Mouse (Mus musculus) kidney, adult 2 months (tissue): ENCODE results near the gene Cirbp. TPM values are rescaled to one million over a fixed set of nuclear protein-coding genes. Genes with fewer than 3 reads are reported as not detected.

Source experiments
- DNase-seq: peaks from one replicate; pipeline ENCODE4 v3.0.0; 2021
- H3K27ac ChIP-seq: fragments of 200-500 bp; 2 replicates; pipeline ENCODE4 v1.5.1; 2012; ENCODE audit warnings: low read depth, low read length, control low read depth, inconsistent platforms; ENCODE audit not compliant: insufficient read depth
- H3K27me3 ChIP-seq: fragments of 200-500 bp; replicated peaks from 2 replicates; pipeline ENCODE4 v1.6.1; 2012; ENCODE audit warnings: mild to moderate bottlenecking, moderate library complexity, low read length, inconsistent platforms; ENCODE audit not compliant: control insufficient read depth, insufficient read depth
- H3K36me3 ChIP-seq: fragments of 200-500 bp; 2 replicates; pipeline ENCODE4 v1.6.1; 2012; ENCODE audit warnings: mild to moderate bottlenecking, moderate library complexity, low read length, inconsistent platforms; ENCODE audit not compliant: control insufficient read depth, insufficient read depth
- H3K4me1 ChIP-seq: fragments of 200-500 bp; 2 replicates; pipeline ENCODE4 v1.6.1; 2011; ENCODE audit warnings: low read length; ENCODE audit not compliant: control insufficient read depth, insufficient read depth
- H3K4me3 ChIP-seq: fragments of 200-500 bp; 2 replicates; pipeline ENCODE4 v1.5.1; 2011; ENCODE audit warnings: mild to moderate bottlenecking, low read depth, low read length, control low read depth; ENCODE audit not compliant: insufficient read depth
- CTCF ChIP-seq: fragments of 200-500 bp; conservative IDR thresholded peaks from 2 replicates; pipeline ENCODE4 v1.5.1; 2011; ENCODE audit warnings: low read depth, mild to moderate bottlenecking, control low read depth, low read length, moderate library complexity, mixed read lengths; ENCODE audit not compliant: insufficient read depth, insufficient read length
- POLR2A ChIP-seq: fragments of 200-500 bp; IDR thresholded peaks from one replicate; pipeline ENCODE4 v1.6.1; 2011; ENCODE audit warnings: low read depth, low read length, control low read depth
- WGBS: fragments of 180-500 bp; shearing (Covaris S2); methylation state at CpG from one replicate; pipeline ENCODE4 v1.1.7; 2018; 5-methylcytosine and 5-hydroxymethylcytosine counted together
- polyA plus RNA-seq: library from polyadenylated mRNA; depleted of rRNA; stranded (reverse); fragments of >200 nt; gene quantifications from 2 replicates; pipeline ENCODE4 v1.2.3, GENCODE M21; 2012

Cirbp gene
- polyA plus RNA-seq, 1 experiment: 86.7 TPM

DNA sequence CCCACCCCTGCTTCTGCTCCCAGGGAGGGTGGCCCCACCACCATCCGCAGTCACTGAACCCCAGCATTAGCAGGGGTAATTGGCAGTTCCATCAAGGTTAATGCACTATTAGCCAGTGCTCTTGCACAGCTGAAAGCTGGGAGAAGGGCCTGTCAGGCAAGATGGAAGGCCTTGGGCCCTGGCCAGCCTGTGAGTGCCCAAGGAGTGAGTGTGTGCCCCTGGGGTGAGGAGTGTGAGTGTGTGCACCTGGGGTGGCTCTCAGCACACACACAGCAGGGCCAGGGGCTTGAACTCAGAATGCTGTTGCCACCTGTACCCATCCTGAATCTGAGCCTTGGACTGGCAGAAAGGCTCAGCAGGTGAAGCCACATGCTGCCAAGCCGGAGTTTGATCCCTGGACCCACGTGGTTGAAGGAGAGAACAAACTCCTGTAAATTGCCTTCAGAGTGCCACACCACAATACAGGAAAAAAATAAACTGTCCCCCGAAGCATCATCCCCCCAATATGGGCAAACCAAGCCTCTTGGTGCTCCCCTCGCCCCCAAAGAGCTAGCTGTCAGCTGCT lies 10.6 kb downstream of the Cirbp start:
- H3K27me3 ChIP-seq: no peaks in the 10 kb centered on the region; the same call in 1 of the 2 replicates
- TF ChIP-seq CTCF: no peak
- TF ChIP-seq POLR2A: no peak
- no peaks in the 10 kb centered on the region for H3K36me3 ChIP-seq
- H3K27ac ChIP-seq: no peak overlapping the region
- WGBS: 77% methylated on average over 5 of the region's 5 CpGs
- H3K4me3 ChIP-seq: no peak overlapping the region
- no peaks in the 10 kb centered on the region for H3K4me1 ChIP-seq
- DNase-seq: peak; percentile 54

DNA sequence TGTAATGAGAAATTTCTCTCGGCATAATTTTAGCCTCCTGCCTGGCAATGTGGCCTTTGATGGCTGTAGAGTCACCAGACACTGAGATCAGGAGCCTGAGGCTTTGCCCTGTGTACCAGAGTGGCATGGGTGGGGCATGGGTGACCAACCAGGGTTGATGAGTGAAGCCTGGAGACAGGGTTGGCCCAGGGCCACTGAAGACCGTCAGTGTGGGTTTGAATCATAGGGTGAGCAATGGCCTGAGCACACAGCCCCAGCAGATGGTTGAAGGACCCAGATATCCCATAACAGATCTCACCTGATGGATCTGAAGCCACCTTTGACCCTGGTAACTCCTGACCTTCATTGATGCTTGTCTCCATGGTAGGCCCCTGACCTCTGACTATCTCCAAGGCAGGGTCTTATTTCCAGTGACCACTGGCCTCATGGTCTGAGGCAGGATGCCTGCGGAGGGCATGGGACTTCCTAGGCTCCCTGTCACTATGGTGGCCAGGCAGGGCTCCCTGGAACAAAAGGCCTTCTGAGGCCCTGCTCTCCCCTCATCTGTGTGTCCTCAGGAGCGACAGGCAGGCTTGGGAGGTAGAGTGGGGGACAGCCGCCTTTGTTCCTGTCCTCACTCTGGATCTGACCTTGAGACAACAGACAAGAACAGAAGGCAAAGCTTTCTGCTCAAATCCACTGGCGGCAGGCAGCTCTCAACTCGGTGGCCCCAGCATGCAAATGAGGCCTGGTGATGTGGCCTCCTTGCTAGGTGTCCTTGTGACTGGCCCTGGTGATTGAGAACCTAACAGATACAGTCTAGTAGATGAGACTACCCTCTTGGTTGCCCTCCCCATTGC lies 11.9 kb downstream of the Cirbp start:
- Histone ChIP-seq H3K36me3 (no peaks in the 10 kb centered on the region), H3K27me3 (no peaks in the 10 kb centered on the region; the same call in 1 of the 2 replicates), H3K27ac (no peak overlapping the region), H3K4me3 (no peak overlapping the region), H3K4me1 (no peaks in the 10 kb centered on the region)
- no peak for DNase-seq
- WGBS: 75% methylated on average over 7 of the region's 7 CpGs
- TF ChIP-seq CTCF: no peak
- TF ChIP-seq POLR2A: no peak

DNA sequence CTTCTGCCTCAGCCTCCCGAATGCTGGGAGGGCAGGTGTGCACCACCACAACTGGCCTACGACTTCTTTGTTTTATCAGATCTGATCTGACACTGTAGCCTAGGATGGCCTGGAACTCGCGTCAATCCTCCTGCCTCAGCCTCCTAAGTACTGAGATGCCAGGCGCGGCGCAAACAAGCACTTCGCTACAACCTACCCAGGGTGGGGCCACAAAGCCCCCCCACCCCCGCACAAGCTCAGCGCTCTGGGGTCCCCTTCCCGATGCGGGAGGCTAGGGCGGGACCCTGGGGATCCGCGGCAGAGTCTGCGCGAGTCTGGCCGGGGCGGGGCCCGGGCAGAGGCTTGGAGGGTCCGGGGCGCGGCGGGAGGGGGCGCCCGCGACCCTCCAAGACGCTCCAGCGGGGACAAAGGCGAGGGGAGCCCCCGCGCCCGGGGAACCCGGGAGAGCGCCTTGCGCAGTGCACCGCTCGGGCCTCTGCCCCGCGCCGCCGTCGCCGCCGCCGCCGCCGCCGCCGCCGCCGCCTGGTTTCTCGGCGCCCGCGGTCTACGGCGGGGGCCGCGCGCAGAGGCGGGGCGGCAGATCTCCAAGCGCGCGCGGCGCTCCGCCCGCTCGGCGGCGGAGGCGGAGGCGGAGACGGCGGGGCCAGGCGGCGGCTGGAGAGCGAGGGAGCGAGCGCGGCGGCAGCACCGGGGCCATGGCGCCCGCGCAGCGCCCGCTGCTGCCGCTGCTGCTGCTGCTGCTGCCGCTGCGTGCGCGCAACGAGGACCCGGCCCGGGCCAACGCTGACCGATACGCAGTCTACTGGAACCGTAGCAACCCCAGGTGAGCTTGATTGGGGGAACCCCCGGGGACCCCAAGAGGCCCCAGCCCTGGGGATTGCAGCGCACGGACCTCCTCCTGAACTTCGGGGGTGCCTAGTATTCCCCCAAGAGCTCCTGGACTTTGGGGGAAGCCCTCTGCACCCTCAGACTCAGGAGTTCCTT lies 13.6 kb downstream of the Cirbp start, which contains the start of gene Efna2:
Gene Efna2, plus strand, starts transcription at position 415 of the 984 bp plus-strand sequence.
- peak; percentile 38 for DNase-seq
- H3K4me3 ChIP-seq: peak within 1 kb of the TSS; percentile 54
- no peak for TF ChIP-seq CTCF
- no peak for TF ChIP-seq POLR2A
- no peaks in the 10 kb centered on the region for H3K36me3 ChIP-seq
- H3K27me3 ChIP-seq: no peaks in the 10 kb centered on the region; the same call in 1 of the 2 replicates
- 8% methylated on average over 100 of the region's 106 CpGs for WGBS
- no peak within 1 kb of the TSS for H3K27ac ChIP-seq
- no peaks in the 10 kb centered on the region for H3K4me1 ChIP-seq

DNA sequence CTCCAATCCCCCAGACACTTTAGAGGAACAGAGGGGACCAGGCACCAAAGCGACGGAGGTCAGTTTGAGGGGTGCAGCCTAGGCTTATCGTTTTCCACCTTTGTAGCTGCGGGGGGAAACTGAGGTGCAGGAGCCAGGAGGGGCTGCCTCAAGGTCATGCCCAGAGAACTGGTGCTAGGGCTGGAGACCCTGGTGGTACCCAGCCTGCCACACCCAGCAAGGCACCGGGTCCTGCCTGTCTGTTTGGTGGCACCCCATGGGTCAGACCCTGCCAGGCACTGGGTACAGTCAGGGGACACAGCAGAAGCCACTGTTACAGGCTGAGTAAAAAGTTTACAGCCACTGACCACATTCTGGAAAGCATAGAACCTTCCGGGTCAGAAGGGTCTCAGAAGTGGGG lies 14.5 kb downstream of the Cirbp start:
- no peak overlapping the region for H3K27ac ChIP-seq
- H3K36me3 ChIP-seq: no peaks in the 10 kb centered on the region
- 67% methylated on average over 6 of the region's 6 CpGs for WGBS
- H3K4me3 ChIP-seq: no peak overlapping the region
- TF ChIP-seq POLR2A (no peak), CTCF (no peak)
- no peaks in the 10 kb centered on the region; the same call in 1 of the 2 replicates for H3K27me3 ChIP-seq
- H3K4me1 ChIP-seq: no peaks in the 10 kb centered on the region
- no peak for DNase-seq

DNA sequence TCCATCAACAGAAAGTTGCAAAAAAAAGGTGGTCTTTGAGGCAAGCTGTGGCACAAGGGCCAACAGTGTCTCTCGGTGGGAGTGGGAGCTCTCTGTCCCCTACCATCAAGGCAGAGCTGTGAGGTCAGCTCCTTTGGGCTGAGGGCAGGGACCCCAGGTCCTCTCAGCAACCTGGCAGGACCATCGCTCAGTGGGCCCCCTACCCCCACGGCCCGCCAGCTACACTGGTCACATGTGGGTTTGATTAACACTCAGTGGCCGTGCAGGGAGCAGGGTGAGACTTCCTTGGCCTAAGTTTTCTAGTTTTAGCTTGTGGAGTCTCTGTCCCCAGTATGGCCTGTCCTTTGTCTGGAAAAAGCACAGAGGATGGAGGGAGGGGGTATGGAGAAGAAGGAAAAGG lies 15.0 kb downstream of the Cirbp start:
- Histone ChIP-seq H3K27me3 (no peaks in the 10 kb centered on the region; the same call in 1 of the 2 replicates), H3K27ac (no peak overlapping the region), H3K4me3 (no peak overlapping the region), H3K4me1 (no peaks in the 10 kb centered on the region), H3K36me3 (no peaks in the 10 kb centered on the region)
- no peak for TF ChIP-seq CTCF
- no peak for TF ChIP-seq POLR2A
- no peak for DNase-seq
- WGBS: 81% methylated on average over 5 of the region's 5 CpGs

DNA sequence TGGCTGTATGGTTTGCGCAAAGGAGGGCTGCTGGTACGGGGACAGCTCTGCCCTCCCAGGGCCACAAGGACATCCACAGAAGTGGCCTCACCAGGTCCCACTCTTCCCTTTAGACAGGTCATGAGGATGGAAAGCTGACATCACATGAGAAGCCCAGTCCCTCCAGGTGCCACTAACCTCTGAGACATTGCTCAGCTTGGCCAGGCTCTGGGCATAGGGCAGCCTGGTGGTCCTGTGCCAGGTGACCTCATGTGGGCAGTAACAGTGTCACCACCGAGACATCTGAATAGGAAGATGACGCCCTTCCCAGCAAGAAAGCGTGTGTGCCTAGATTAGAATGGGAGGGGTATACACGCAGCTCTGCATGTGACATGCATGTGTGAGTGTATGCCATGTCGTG lies 16.8 kb downstream of the Cirbp start:
- H3K4me3 ChIP-seq: no peak overlapping the region
- no peaks in the 10 kb centered on the region; the same call in 1 of the 2 replicates for H3K27me3 ChIP-seq
- no peak for DNase-seq
- TF ChIP-seq POLR2A (no peak), CTCF (no peak)
- no peaks in the 10 kb centered on the region for H3K36me3 ChIP-seq
- WGBS: 90% methylated on average over 7 of the region's 7 CpGs
- no peaks in the 10 kb centered on the region for H3K4me1 ChIP-seq
- H3K27ac ChIP-seq: no peak overlapping the region

DNA sequence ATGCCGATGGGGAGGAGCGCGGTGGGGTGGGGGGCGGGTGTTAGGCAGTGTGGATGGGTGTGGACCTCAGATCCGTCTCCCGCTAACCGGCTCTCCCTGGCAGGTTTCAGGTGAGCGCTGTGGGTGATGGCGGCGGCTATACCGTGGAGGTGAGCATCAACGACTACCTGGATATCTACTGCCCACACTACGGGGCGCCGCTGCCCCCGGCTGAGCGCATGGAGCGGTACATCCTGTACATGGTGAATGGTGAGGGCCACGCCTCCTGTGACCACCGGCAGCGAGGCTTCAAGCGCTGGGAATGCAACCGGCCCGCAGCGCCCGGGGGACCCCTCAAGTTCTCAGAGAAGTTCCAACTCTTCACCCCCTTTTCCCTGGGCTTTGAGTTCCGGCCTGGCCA lies 20.9 kb downstream of the Cirbp start:
- no peaks in the 10 kb centered on the region for H3K4me1 ChIP-seq

More for the DNA sequence above, 20.9 kb downstream of the Cirbp start:
- Histone ChIP-seq H3K4me3 (no peak overlapping the region), H3K27ac (no peak overlapping the region), H3K36me3 (no peaks in the 10 kb centered on the region), H3K27me3 (peaks cover 5% of the 10 kb centered on the region; the same call in 1 of the 2 replicates)
- no peak for DNase-seq
- WGBS: 52% methylated on average over 27 of the region's 27 CpGs
- TF ChIP-seq POLR2A: no peak
- no peak for TF ChIP-seq CTCF
